Mouse (Mus musculus): ENCODE results near the gene Hspg2.
"Not testable (repeated sequence)": the region's sequence is repeated elsewhere in the genome, so short reads cannot be mapped to it uniquely, and the experiment has no call there.

Gene Hspg2

GRCm38 (mm10) chr4:137468260-137469080 is at the start of gene Hspg2:
Gene Hspg2, plus strand, starts transcription at chr4:137468769.
- DNase-seq (ENCODE audit: low read depth) = peak; percentile 92

GRCm38 (mm10) chr4:137430502-137430901 is 38.1 kb upstream of the Hspg2 start, which contains the start of gene Cela3b:
Gene Cela3b, minus strand, starts transcription at chr4:137430540.
- no peak for DNase-seq (ENCODE audit: low read depth)

GRCm38 (mm10) chr4:137432700-137433550 is 35.6 kb upstream of the Hspg2 start:
- DNase-seq (ENCODE audit: low read depth) = not testable (repeated sequence)

GRCm38 (mm10) chr4:137436979-137437669 is 31.4 kb upstream of the Hspg2 start:
- no peak for DNase-seq (ENCODE audit: low read depth)

- no peak for DNase-seq (ENCODE audit: low read depth)
These were observed 29.7 kb upstream of the Hspg2 start for GRCm38 (mm10) chr4:137438842-137439241.

- DNase-seq (ENCODE audit: low read depth) = no peak
These were observed 27.2 kb upstream of the Hspg2 start for GRCm38 (mm10) chr4:137441332-137441731.

GRCm38 (mm10) chr4:137443625-137444024 is 24.9 kb upstream of the Hspg2 start:
- peak; percentile 42 for DNase-seq (ENCODE audit: low read depth)

GRCm38 (mm10) chr4:137445881-137446280 is 22.7 kb upstream of the Hspg2 start:
- no peak for DNase-seq (ENCODE audit: low read depth)

GRCm38 (mm10) chr4:137447363-137448196 is 21.0 kb upstream of the Hspg2 start:
- DNase-seq (ENCODE audit: low read depth) = no peak

- DNase-seq (ENCODE audit: low read depth) = no peak
These were observed 20.4 kb upstream of the Hspg2 start for GRCm38 (mm10) chr4:137448197-137448596.

GRCm38 (mm10) chr4:137448641-137449040 is 19.9 kb upstream of the Hspg2 start:
- DNase-seq (ENCODE audit: low read depth) = no peak

- DNase-seq (ENCODE audit: low read depth) = no peak
These were observed 19.4 kb upstream of the Hspg2 start for GRCm38 (mm10) chr4:137449132-137449531.

- DNase-seq (ENCODE audit: low read depth) = no peak
These were observed 18.9 kb upstream of the Hspg2 start for GRCm38 (mm10) chr4:137449715-137450114.

- DNase-seq (ENCODE audit: low read depth) = no peak
These were observed 16.4 kb upstream of the Hspg2 start for GRCm38 (mm10) chr4:137452190-137452589.

GRCm38 (mm10) chr4:137453234-137453767 is 15.3 kb upstream of the Hspg2 start, which contains the start of gene 1700013G24Rik:
Gene 1700013G24Rik, plus strand, starts transcription at chr4:137453284.
- no peak for DNase-seq (ENCODE audit: low read depth)

- no peak for DNase-seq (ENCODE audit: low read depth)
These were observed 14.0 kb upstream of the Hspg2 start for GRCm38 (mm10) chr4:137454582-137454981.

- no peak for DNase-seq (ENCODE audit: low read depth)
These were observed 12.0 kb upstream of the Hspg2 start for GRCm38 (mm10) chr4:137456581-137456980.

- no peak for DNase-seq (ENCODE audit: low read depth)
These were observed 11.3 kb upstream of the Hspg2 start for GRCm38 (mm10) chr4:137457292-137457691.

GRCm38 (mm10) chr4:137458310-137458709 is 10.3 kb upstream of the Hspg2 start:
- no peak for DNase-seq (ENCODE audit: low read depth)

- DNase-seq (ENCODE audit: low read depth) = no peak
These were observed 9.7 kb upstream of the Hspg2 start for GRCm38 (mm10) chr4:137458861-137459260.

- no peak for DNase-seq (ENCODE audit: low read depth)
These were observed 7.9 kb upstream of the Hspg2 start for GRCm38 (mm10) chr4:137460676-137461075.

All from c-Kit-positive CD71-negative TER-119-negative erythroid progenitor cells, embryonic 14.5 days (primary cell).